Mouse (Mus musculus) small intestine, adult 2 months (tissue): ENCODE results near the gene Pum2.

Experiments
- CTCF ChIP-seq: fragments of 200-500 bp; IDR thresholded peaks from 2 replicates; pipeline ENCODE4 v1.5.1; 2012; ENCODE audit warnings: low read depth, mild to moderate bottlenecking, control low read depth, inconsistent platforms, low read length, moderate library complexity, mixed read lengths; ENCODE audit not compliant: insufficient replicate concordance, insufficient read length; ENCODE audit errors: extremely low read depth
- POLR2A ChIP-seq: fragments of 200-500 bp; IDR thresholded peaks from 2 replicates; pipeline ENCODE4 v1.6.1; 2012; ENCODE audit warnings: low read depth, mild to moderate bottlenecking, control low read depth, inconsistent platforms, low read length, moderate library complexity

- TF ChIP-seq CTCF (no peak), POLR2A (no peak)
Observed at GRCm38 (mm10) chr12:8659406-8660279, 14.3 kb upstream of the Pum2 start.
